Mouse (Mus musculus): ENCODE results near the gene Prkab1. TPM values are rescaled to one million over a fixed set of nuclear protein-coding genes. Genes with fewer than 3 reads are reported as not detected.

Prkab1 gene
- polyA plus RNA-seq, 1 experiment from 2014 or later, result 50.1 TPM

DNA sequence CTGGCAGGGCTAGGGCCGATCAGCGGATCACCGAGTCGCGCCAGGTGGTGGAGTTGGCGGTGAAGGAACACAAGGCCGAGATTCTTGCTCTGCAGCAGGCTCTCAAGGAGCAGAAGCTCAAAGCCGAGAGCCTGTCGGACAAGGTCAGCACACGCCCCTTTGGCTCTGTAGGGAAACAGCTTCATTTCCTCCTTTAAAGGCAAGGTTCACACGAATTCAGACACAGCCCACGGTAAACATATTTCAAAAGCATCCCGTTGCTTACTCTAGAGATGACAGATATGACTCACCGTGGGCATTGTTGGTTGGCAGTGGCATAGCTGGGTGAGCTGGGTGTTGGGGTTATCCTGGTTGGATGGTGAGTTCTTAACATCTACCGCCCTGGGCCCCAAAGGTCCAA lies 53.1 kb downstream of the Prkab1 start:
- no peak overlapping the region for H3K9ac ChIP-seq (ENCODE audit: low read depth, low read length)
- H3K36me3 ChIP-seq (ENCODE audit: control insufficient read depth, insufficient read depth, low read length), result peaks cover 13% of the 10 kb centered on the region; the same call in 1 of the 2 replicates
- H3K4me3 ChIP-seq (ENCODE audit: low read depth, low read length), result no peak overlapping the region

More for the DNA sequence above, 53.1 kb downstream of the Prkab1 start:
- no peaks in the 10 kb centered on the region for H3K27me3 ChIP-seq (ENCODE audit: control insufficient read depth, insufficient read depth, low read length)
- 89% methylated on average over 15 of the region's 15 CpGs for WGBS (ENCODE audit: insufficient replicate concordance)
- ATAC-seq (replicated peaks; ENCODE audit: insufficient number of reproducible peaks, low FRiP score, low TSS enrichment), result no peak
- H3K4me2 ChIP-seq, result no peak overlapping the region
- H3K27ac ChIP-seq (ENCODE audit: low read depth, low read length), result no peak overlapping the region
- no peaks in the 10 kb centered on the region for H3K4me1 ChIP-seq (ENCODE audit: control insufficient read depth, insufficient read depth, low read length)
- H3K9me3 ChIP-seq (replicated peaks; ENCODE audit: control insufficient read depth, low read length), result no peaks in the 10 kb centered on the region

Other genes starting within 250 kb of the Prkab1 start
- 21.8 and 33.1 TPM in 2 replicates for gene Cit, start 179.2 kb downstream of the Prkab1 start, polyA plus RNA-seq (2014; fragmentation: Nextera tagmentation; extraction: Ambion mirVana)
- not detected in 2 replicates for gene Tmem233, start 58.7 kb upstream of the Prkab1 start, polyA plus RNA-seq (2014; fragmentation: Nextera tagmentation; extraction: Ambion mirVana)